Mouse (Mus musculus) limb, embryonic 11.5 days (tissue): ENCODE results near the gene Nufip1. TPM values are rescaled to one million over a fixed set of nuclear protein-coding genes. Genes with fewer than 3 reads are reported as not detected.
A peak's percentile ranks its signal among the peaks of the same experiment; 100 is the strongest.

ENCODE experiments used
- ATAC-seq: fragments of 200-750 bp; cut with Nextera tagmentation; 2 replicates; pipeline ENCODE4 v1.8.0; 2017; ENCODE audit warnings: low read depth; ENCODE audit not compliant: insufficient number of reproducible peaks, low FRiP score, low TSS enrichment
- DNase-seq: peaks from one replicate; pipeline ENCODE4 v3.0.0-alpha.2; 2015; ENCODE audit warnings: low spot score
- H3K27ac ChIP-seq: fragments of 300-500 bp; sonication (generic); replicated peaks from 2 replicates; pipeline ENCODE4 v1.5.1; 2014; ENCODE audit warnings: low read depth, mild to moderate bottlenecking, low read length
- H3K27me3 ChIP-seq: fragments of 300-500 bp; sonication (generic); 2 replicates; pipeline ENCODE4 v1.6.1; 2014; ENCODE audit warnings: mild to moderate bottlenecking, low read length, mixed read lengths; ENCODE audit not compliant: control insufficient read depth, insufficient read depth
- H3K36me3 ChIP-seq: fragments of 300-500 bp; sonication (generic); 2 replicates; pipeline ENCODE4 v1.6.1; 2014; ENCODE audit warnings: mild to moderate bottlenecking, low read length, moderate library complexity, mixed read lengths; ENCODE audit not compliant: control insufficient read depth, insufficient read depth
- H3K4me1 ChIP-seq: fragments of 300-500 bp; sonication (generic); 2 replicates; pipeline ENCODE4 v1.6.1; 2014; ENCODE audit warnings: low read length, mixed read lengths; ENCODE audit not compliant: control insufficient read depth, insufficient read depth
- H3K4me2 ChIP-seq: fragments of 300-500 bp; sonication (generic); 2 replicates; pipeline ENCODE4 v1.6.1; 2014; ENCODE audit warnings: low read depth, mild to moderate bottlenecking, moderate library complexity; ENCODE audit not compliant: severe bottlenecking
- H3K4me3 ChIP-seq: fragments of 300-500 bp; sonication (generic); 2 replicates; pipeline ENCODE4 v1.5.1; 2014; ENCODE audit warnings: low read depth, low read length
- H3K9ac ChIP-seq: fragments of 300-500 bp; sonication (generic); 2 replicates; pipeline ENCODE4 v1.6.1; 2014; ENCODE audit warnings: mild to moderate bottlenecking, low read length
- H3K9me3 ChIP-seq: fragments of 300-500 bp; sonication (generic); 2 replicates; pipeline ENCODE4 v1.6.1; 2016; ENCODE audit warnings: low read length; ENCODE audit not compliant: control insufficient read depth
- WGBS: fragments of 180-500 bp; shearing (Covaris S2); extraction: QIAGEN DNeasy Blood & Tissue Kit; methylation state at CpG from one replicate; pipeline ENCODE4 v1.1.7; 2014; 5-methylcytosine and 5-hydroxymethylcytosine counted together
- polyA plus RNA-seq: library from polyadenylated mRNA; unstranded; fragments of >200 nt; fragmentation: Nextera tagmentation; extraction: Ambion mirVana; gene quantifications from 2 replicates; pipeline ENCODE4 v1.2.1, GENCODE M21; 2014

The Nufip1 gene
- polyA plus RNA-seq: 19.8 and 20.1 TPM in 2 replicates

DNA sequence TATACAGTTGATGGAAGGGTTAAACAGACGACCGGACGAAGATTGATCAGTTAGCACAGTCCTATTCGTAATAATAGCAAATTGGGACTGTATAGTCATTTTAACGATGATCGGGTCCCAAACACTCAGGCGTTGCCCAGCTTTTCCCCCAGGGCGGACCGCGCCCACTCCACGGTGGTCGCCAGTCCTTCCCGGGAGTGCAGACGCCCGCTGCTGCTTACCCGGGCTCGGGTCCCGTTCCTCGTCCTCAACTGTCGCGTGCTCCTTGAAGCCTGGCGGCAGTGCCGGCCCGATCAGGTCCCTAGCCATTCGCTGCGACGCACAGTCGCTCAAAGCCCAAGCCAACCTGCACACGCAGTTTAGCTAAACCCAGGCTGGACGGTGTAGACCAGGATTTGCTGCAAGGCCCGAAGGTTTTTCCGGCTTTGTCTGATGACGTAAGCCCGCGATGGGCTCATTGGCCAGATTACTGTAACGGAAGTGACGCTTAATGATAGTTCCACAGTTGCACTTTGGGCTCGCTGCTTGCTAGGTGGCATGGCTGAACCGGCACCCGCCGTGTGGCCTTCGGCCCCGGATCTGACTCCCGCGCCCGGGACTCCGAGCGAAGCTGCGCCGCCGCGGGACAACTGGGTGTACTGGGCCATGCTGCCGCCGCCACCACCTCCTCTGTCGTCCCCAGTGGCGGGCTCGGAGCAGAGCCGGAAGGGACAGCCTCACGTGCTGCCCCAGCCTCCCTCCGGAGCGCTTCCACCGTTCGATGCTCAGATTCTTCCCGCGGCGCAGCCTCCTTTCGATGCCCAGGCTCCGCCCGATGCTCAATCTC lies at the start of gene Nufip1, which contains the start of gene Gpalpp1:
Nufip1 (plus strand) TSS at position 496 of the 826 bp plus-strand sequence.
Gpalpp1 (minus strand) TSS at position 365 of the 826 bp plus-strand sequence.
- peak within 1 kb of the TSS; percentile 70 for H3K4me2 ChIP-seq
- WGBS: under 1% methylated on average over 69 of the region's 69 CpGs
- H3K36me3 ChIP-seq: peaks cover 8% of the 10 kb centered on the region
- no peaks in the 10 kb centered on the region for H3K27me3 ChIP-seq
- peak within 1 kb of the TSS; percentile 55; the same call in 1 of the 2 replicates for H3K27ac ChIP-seq
- peak within 1 kb of the TSS; percentile 83 for H3K9ac ChIP-seq
- peak; percentile 98 for ATAC-seq
- H3K9me3 ChIP-seq: no peaks in the 10 kb centered on the region
- peak within 1 kb of the TSS; percentile 97 for H3K4me3 ChIP-seq
- peak; percentile 93 for DNase-seq
- peaks cover 7% of the 10 kb centered on the region; the same call in 1 of the 2 replicates for H3K4me1 ChIP-seq

DNA sequence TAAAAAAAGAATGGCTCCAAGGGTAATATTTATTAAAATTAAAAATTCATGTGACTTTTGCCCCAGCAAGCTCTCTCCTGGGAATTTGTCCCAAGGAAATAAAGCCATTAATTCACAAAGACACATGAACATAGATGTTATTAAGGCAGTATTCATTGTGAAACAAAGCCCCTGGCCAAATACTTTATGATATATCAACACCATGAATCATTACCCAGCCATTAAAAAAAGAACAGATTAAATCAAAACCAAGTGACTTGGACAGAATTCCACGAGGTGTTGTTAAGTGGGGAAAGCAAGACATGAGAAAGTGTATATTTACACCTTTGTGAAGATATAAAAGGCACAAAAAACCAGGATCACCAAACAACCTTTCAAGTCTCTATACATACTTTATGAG lies 43.5 kb upstream of the Nufip1 start:
- Histone ChIP-seq H3K4me1 (no peaks in the 10 kb centered on the region; the same call in 1 of the 2 replicates), H3K36me3 (no peaks in the 10 kb centered on the region), H3K27me3 (no peaks in the 10 kb centered on the region), H3K27ac (no peak overlapping the region), H3K9me3 (no peaks in the 10 kb centered on the region), H3K9ac (no peak overlapping the region), H3K4me3 (no peak overlapping the region), H3K4me2 (no peak overlapping the region)
- WGBS: 50% methylated on average over 1 of the region's 1 CpGs
- ATAC-seq (no peak), DNase-seq (no peak)

DNA sequence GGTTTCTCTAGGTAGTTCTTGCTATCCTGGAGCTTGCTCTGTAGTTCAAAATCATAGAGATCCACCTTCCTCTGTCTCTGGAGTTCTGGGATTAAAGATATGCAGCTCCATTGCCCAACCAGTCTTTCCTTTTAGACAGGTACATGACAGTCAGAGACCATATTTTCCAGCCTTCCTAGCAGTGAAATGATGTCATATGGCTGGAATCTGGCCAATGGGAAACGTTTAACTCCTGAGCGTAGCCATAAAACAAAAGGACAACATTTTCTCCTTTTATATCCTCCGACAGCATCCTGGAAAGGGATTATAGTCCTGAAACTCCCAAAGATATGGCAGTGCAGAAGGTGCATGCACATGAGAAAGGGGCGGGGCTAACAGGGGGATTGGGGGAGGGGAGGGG lies 42.4 kb upstream of the Nufip1 start:
- no peak for DNase-seq
- no peaks in the 10 kb centered on the region; the same call in 1 of the 2 replicates for H3K4me1 ChIP-seq
- ATAC-seq: no peak
- no peaks in the 10 kb centered on the region for H3K27me3 ChIP-seq
- no peak overlapping the region for H3K9ac ChIP-seq
- no peaks in the 10 kb centered on the region for H3K9me3 ChIP-seq
- H3K27ac ChIP-seq: no peak overlapping the region
- H3K36me3 ChIP-seq: no peaks in the 10 kb centered on the region
- H3K4me2 ChIP-seq: no peak overlapping the region
- WGBS: 79% methylated on average over 4 of the region's 4 CpGs
- no peak overlapping the region for H3K4me3 ChIP-seq

DNA sequence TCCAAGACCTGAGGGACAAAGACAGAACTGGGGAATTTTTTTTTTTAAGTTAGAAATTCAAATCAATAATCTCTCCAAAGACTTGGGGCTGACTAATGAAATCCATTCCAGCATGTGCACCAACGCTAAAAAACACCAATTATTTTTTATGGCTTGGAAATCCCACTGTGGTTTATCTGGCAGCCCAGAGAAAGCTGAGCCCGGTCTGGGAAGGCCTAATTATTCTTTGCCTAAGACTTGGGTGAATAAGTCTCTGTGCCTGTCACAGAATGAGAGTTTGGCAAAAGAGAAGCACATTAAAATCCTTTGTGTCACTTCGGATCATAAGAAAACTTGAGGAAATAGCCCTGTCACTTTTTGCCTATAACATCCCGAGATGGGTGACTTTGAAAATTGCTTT lies 41.4 kb upstream of the Nufip1 start:
- Histone ChIP-seq H3K9ac (no peak overlapping the region), H3K4me2 (no peak overlapping the region), H3K27me3 (no peaks in the 10 kb centered on the region), H3K4me3 (no peak overlapping the region), H3K9me3 (no peaks in the 10 kb centered on the region), H3K4me1 (no peaks in the 10 kb centered on the region; the same call in 1 of the 2 replicates), H3K27ac (no peak overlapping the region), H3K36me3 (no peaks in the 10 kb centered on the region)
- DNase-seq: peak; percentile 46
- ATAC-seq: 0 out of 2 replicates have a peak, but pooled peaks have one; percentile 49
- WGBS: 23% methylated on average over 4 of the region's 4 CpGs

DNA sequence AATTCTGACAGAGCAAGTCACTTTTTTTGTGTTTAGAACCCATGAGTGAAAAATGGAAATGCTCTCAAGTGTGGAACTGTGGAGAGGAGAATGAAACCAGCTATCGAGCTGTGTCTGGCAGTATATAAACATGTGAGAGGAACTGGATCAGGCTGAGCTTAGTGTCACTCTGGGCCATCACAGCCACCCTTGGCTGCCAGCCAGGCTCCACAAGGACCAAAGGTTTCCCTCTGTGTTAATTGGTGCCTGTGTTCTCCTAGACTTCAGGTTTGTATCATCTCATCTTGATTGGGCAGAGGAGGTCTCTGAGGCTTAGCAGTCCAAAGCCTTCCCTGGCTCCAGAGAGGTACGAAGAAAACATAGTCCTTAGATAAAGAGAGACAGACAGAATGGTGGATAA lies 38.1 kb upstream of the Nufip1 start:
- WGBS: 81% methylated on average over 2 of the region's 2 CpGs
- H3K36me3 ChIP-seq: no peaks in the 10 kb centered on the region
- no peak for ATAC-seq
- no peaks in the 10 kb centered on the region for H3K9me3 ChIP-seq
- no peak for DNase-seq
- no peak overlapping the region for H3K9ac ChIP-seq
- no peak overlapping the region for H3K27ac ChIP-seq
- H3K4me1 ChIP-seq: no peaks in the 10 kb centered on the region; the same call in 1 of the 2 replicates
- no peaks in the 10 kb centered on the region for H3K27me3 ChIP-seq
- no peak overlapping the region for H3K4me3 ChIP-seq
- H3K4me2 ChIP-seq: no peak overlapping the region

DNA sequence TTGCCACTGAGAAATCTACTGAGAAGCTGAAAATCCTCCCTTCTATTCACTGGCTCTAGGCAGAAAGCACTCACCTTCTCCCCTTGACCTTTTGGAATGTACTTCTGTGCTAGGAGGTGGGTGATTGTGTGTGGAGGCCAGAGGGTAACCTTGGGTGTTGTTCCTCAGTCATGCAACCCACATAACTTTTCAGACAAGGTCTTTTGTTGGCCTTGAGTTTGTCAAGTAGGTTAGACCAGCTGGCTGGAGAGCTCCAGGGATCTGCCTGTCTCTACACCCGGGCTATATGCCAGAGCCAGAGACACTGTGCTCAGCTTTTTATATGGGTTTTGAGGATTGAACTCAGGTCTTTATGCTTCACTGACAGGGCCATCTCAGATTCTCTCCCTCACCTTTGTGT lies 36.5 kb upstream of the Nufip1 start:
- Histone ChIP-seq H3K27me3 (no peaks in the 10 kb centered on the region), H3K4me1 (no peaks in the 10 kb centered on the region; the same call in 1 of the 2 replicates), H3K27ac (no peak overlapping the region), H3K9ac (no peak overlapping the region), H3K36me3 (no peaks in the 10 kb centered on the region), H3K4me2 (no peak overlapping the region), H3K4me3 (no peak overlapping the region), H3K9me3 (no peaks in the 10 kb centered on the region)
- no peak for ATAC-seq
- WGBS: 81% methylated on average over 1 of the region's 1 CpGs
- no peak for DNase-seq

DNA sequence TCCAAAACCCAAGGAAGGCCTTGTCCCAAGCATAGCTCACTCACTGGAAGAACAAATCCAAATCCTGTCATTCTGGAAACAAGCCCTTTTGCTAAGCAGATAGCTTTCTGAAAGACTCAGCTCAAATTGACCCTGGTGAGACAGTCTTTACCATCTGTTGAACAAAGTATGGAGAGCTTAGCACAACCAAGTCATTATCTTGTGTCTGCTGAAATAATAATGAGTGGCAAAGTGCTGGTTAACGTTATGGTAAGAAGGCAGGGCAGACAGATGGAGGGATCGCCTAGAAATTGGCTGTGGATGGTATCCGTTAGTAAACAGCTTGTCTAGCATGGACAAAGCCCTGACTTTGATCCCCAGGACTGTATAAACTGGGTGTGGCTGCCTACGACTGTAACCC lies 35.0 kb upstream of the Nufip1 start:
- H3K4me2 ChIP-seq: no peak overlapping the region
- H3K4me1 ChIP-seq: no peaks in the 10 kb centered on the region
- H3K4me3 ChIP-seq: no peak overlapping the region
- H3K36me3 ChIP-seq: no peaks in the 10 kb centered on the region
- no peak overlapping the region for H3K27ac ChIP-seq
- ATAC-seq (no peak), DNase-seq (no peak)
- H3K27me3 ChIP-seq: no peaks in the 10 kb centered on the region
- WGBS: 49% methylated on average over 4 of the region's 4 CpGs
- no peak overlapping the region for H3K9ac ChIP-seq
- H3K9me3 ChIP-seq: no peaks in the 10 kb centered on the region

DNA sequence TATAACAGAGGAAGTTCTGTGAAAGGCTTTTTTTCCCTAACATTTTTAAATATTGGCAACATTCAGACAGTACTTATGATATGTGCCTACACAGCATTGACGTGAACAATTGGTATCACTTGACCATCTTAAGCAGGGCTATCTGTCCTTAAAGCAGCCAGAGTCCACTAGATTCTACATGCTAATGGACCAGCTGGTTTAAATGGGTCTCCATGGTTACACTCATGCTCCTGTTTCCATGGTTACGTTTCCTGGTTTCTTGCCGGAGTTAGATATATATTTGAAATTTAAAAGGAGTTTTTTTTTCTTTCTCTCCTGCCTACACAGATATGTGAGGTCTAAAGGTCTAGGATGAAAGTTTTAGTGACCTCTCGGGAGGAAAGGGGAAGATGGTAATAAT lies 34.1 kb upstream of the Nufip1 start:
- Histone ChIP-seq H3K4me3 (no peak overlapping the region), H3K4me1 (no peaks in the 10 kb centered on the region), H3K4me2 (no peak overlapping the region), H3K27me3 (no peaks in the 10 kb centered on the region), H3K9me3 (no peaks in the 10 kb centered on the region), H3K9ac (no peak overlapping the region), H3K27ac (no peak overlapping the region), H3K36me3 (no peaks in the 10 kb centered on the region)
- WGBS: 76% methylated on average over 4 of the region's 4 CpGs
- DNase-seq (no peak), ATAC-seq (no peak)
